Mouse (Mus musculus): Measurements from ENCODE around the gene Camk2n1.

GRCm38 (mm10) chr4:138488241-138488640 lies 34.1 kb downstream of the Camk2n1 start:
- TF ChIP-seq POLR2A (IDR thresholded peaks at IDR 0.05; ENCODE audit: insufficient read depth, low read length) (no peak), CTCF (IDR thresholded peaks at IDR 0.05; ENCODE audit: low read depth, low read length) (no peak), EP300 (IDR thresholded peaks at IDR 0.05; ENCODE audit: insufficient read depth, low read depth, low read length) (no peak)
